Mouse (Mus musculus) erythroblast, embryonic 14.5 days (primary cell): ENCODE data around the gene Erc1.

Source experiments
- GATA1 ChIP-seq: IDR thresholded peaks from 2 replicates; pipeline ENCODE4 v1.6.1; 2012; ENCODE audit warnings: low read length, inconsistent platforms, mixed read lengths
- TAL1 ChIP-seq: IDR thresholded peaks from 3 replicates; pipeline ENCODE4 v1.6.1; 2012; ENCODE audit warnings: low read length, inconsistent platforms, mixed read lengths

DNA sequence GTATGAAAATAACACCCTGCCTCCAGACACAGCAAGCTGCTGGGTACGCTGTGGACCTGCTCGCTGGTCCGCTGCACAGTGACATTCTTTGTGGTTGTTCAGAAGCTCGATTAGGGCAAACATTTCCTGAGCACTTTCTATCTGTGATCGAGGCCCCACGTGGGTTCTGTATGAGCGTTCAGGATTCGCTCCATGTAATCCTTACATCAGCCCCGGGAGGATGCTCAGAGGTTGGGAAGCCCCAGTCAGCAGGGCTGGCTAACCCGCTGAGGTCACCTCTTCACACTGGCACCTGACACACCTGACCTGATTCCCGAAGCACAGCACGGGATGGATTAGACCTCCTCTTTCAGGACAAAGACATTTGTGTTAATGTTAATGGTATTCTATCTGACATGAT is 312.1 kb downstream of the Erc1 start:
- no peak for TF ChIP-seq GATA1
- TF ChIP-seq TAL1: no peak
